Mouse (Mus musculus): Measurements from ENCODE around the gene Eya2.

Eya2 gene

GRCm38 (mm10) chr2:165593763-165594162 is 1.1 kb upstream of the Eya2 start:
- no peak for DNase-seq (ENCODE audit: inconsistent ontology term)

- DNase-seq (ENCODE audit: inconsistent ontology term): peak; percentile 21
These were observed 841 bp downstream of the Eya2 start for GRCm38 (mm10) chr2:165595676-165596070.

GRCm38 (mm10) chr2:165596141-165596540 is 1.3 kb downstream of the Eya2 start:
- DNase-seq (ENCODE audit: inconsistent ontology term): no peak

GRCm38 (mm10) chr2:165597536-165597935 is 2.7 kb downstream of the Eya2 start:
- DNase-seq (ENCODE audit: inconsistent ontology term): no peak

- no peak for DNase-seq (ENCODE audit: inconsistent ontology term)
These were observed 3.3 kb downstream of the Eya2 start for GRCm38 (mm10) chr2:165598139-165598538.

GRCm38 (mm10) chr2:165599566-165599965 is 4.7 kb downstream of the Eya2 start:
- DNase-seq (ENCODE audit: inconsistent ontology term): no peak

- DNase-seq (ENCODE audit: inconsistent ontology term): peak; percentile 43
These were observed 6.1 kb downstream of the Eya2 start for GRCm38 (mm10) chr2:165600926-165601325.

GRCm38 (mm10) chr2:165601605-165602004 is 6.8 kb downstream of the Eya2 start:
- no peak for DNase-seq (ENCODE audit: inconsistent ontology term)

- peak; percentile 76 for DNase-seq (ENCODE audit: inconsistent ontology term)
These were observed 8.9 kb downstream of the Eya2 start for GRCm38 (mm10) chr2:165603775-165604174.

GRCm38 (mm10) chr2:165611551-165612253 is 16.9 kb downstream of the Eya2 start:
- no peak for DNase-seq (ENCODE audit: inconsistent ontology term)

GRCm38 (mm10) chr2:165613741-165614339 is 19.0 kb downstream of the Eya2 start:
- no peak for DNase-seq (ENCODE audit: inconsistent ontology term)

- DNase-seq (ENCODE audit: inconsistent ontology term): no peak
These were observed 26.7 kb downstream of the Eya2 start for GRCm38 (mm10) chr2:165621488-165621887.

GRCm38 (mm10) chr2:165622596-165622995 is 27.8 kb downstream of the Eya2 start:
- no peak for DNase-seq (ENCODE audit: inconsistent ontology term)

GRCm38 (mm10) chr2:165626826-165627225 is 32.0 kb downstream of the Eya2 start:
- DNase-seq (ENCODE audit: inconsistent ontology term): no peak

GRCm38 (mm10) chr2:165627974-165628373 is 33.1 kb downstream of the Eya2 start:
- DNase-seq (ENCODE audit: inconsistent ontology term): peak; percentile 16

- DNase-seq (ENCODE audit: inconsistent ontology term): no peak
These were observed 35.1 kb downstream of the Eya2 start for GRCm38 (mm10) chr2:165629900-165630299.

- DNase-seq (ENCODE audit: inconsistent ontology term): no peak
These were observed 38.4 kb downstream of the Eya2 start for GRCm38 (mm10) chr2:165633011-165633785.

- DNase-seq (ENCODE audit: inconsistent ontology term): no peak
These were observed 39.6 kb downstream of the Eya2 start for GRCm38 (mm10) chr2:165634481-165634880.

- DNase-seq (ENCODE audit: inconsistent ontology term): no peak
These were observed 44.4 kb downstream of the Eya2 start for GRCm38 (mm10) chr2:165639075-165639755.

- DNase-seq (ENCODE audit: inconsistent ontology term): no peak
These were observed 47.2 kb downstream of the Eya2 start for GRCm38 (mm10) chr2:165641909-165642505.

- DNase-seq (ENCODE audit: inconsistent ontology term): no peak
These were observed 48.8 kb downstream of the Eya2 start for GRCm38 (mm10) chr2:165643596-165643995.

GRCm38 (mm10) chr2:165644057-165644456 is 49.2 kb downstream of the Eya2 start:
- no peak for DNase-seq (ENCODE audit: inconsistent ontology term)
